Mouse (Mus musculus) R1 (cell line): Measurements from ENCODE around the gene Rnf225.

Experiments
- DNase-seq: peaks from one replicate; pipeline ENCODE4 v3.0.0-alpha.2; 2018; ENCODE audit warnings: low read depth, low spot score

Gene Rnf225

GRCm38 (mm10) chr7:12980291-12980690, 53.1 kb downstream of the Rnf225 start:
- peak; percentile 75 for DNase-seq
